Mouse (Mus musculus) layer of hippocampus, postnatal 14 days (tissue): ENCODE data around the gene Aqp11. TPM values are rescaled to one million over a fixed set of nuclear protein-coding genes. Genes with fewer than 3 reads are reported as not detected.
A peak's percentile ranks its signal among the peaks of the same experiment; 100 is the strongest.

ENCODE experiments used
- DNase-seq, 2 experiments: peaks; one replicate each; pipeline ENCODE4 v3.0.0; 2021 to 2022; ENCODE audit warnings: low spot score in 2 of 2, mixed read lengths in 1 of 2
- total RNA-seq, 2 experiments: library from RNA; stranded (reverse); gene quantifications; 2 replicates each; pipeline ENCODE4 v1.2.3; 2021

Aqp11 gene
- total RNA-seq, 2 experiments from 2014 or later = 44.5 to 48.3 TPM

DNA sequence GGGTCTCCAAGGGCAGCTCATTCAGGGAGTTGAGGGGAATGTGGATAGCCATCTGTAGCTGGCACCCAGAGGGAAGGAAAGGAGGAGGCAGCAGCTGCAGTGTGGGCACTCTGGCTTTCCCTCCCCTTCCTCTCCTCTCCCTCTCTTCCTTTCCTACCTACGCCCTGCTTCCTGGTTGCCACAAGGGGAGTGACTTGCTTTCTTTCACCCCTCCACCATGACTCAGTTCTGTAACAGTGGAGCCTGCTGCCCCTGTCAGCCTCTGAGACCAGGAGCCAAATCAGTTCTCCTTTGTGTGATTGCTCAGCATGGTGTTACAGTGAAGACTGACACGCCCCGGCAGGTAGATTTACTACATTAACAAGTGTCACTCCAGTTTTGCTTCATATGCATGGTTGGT is 28.9 kb downstream of the Aqp11 start:
- no peak for DNase-seq

DNA sequence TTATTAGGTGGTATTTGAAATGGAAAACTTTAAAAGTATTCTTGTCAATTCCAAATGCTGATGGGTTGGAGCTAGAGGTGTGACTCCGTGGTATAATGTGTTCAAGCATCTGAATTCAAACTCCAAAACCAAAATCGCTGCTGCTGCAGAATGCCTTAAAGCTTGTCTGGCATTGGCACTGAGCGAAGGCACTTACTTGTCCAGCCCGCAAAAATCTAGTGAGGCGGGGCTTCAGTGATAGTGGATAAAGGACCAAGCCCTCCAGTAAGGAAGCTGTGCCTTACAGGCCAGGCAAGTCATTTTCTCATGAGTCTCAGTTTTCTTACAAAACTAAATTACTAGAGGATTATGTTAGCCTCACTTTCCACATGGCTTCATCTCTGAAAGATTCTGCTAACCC is 30.3 kb downstream of the Aqp11 start:
- no peak for DNase-seq

DNA sequence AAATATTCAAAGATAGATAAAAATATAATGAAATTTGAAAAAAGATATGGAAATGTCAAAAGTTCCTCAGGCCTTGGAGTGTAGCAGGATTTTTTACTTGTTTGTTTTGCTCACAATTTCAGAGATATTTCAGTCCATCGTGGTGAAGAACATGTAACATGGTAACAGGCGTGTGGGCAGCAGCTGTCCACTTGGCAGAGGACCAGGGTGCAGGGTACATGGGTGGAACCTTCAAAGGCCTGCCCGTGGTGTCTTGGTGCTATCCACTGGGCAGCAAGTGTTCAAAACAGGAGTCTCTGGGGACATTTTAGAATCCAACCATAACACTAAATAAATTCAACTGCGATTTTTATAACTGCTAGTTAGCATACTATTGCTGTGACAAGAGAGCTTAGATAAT is 31.0 kb downstream of the Aqp11 start:
- no peak for DNase-seq

DNA sequence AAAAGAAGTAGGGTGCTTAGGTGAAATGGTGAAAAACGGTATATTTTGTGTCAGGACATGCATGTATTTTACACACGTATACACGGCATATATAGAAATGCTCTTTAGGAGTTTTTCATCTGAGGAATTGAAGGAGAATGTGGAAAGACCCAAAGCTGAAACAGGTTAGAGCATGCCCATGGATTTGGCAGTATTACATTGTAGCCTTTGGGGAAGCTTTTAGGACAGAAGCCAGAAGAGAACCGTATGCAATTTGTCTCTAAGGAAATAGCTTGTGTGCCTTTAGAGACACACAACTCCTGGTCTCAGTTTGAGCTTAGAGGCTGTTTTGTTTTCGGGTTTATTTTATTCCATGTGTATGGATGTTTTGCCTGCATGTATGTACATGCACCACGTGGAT is 37.0 kb downstream of the Aqp11 start:
- DNase-seq = no peak

DNA sequence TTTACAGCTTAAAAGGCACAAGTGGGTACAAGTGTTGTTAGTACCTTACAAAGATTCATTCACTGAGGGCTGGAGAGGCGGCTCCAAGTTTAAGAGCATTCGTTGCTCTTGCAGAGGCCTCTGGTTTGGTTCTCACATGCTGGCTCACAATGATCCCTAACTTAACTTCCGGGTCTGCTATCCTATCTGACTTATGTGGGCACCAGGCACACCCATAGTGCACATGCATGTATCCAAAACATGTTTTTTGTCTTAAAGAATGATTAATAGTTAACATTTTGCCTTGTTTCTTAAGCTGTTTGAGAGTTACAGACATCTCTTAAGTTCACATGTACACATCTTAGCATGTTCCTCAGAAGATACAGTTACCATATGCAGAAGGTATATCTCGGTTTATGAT is 37.9 kb downstream of the Aqp11 start:
- DNase-seq = no peak

DNA sequence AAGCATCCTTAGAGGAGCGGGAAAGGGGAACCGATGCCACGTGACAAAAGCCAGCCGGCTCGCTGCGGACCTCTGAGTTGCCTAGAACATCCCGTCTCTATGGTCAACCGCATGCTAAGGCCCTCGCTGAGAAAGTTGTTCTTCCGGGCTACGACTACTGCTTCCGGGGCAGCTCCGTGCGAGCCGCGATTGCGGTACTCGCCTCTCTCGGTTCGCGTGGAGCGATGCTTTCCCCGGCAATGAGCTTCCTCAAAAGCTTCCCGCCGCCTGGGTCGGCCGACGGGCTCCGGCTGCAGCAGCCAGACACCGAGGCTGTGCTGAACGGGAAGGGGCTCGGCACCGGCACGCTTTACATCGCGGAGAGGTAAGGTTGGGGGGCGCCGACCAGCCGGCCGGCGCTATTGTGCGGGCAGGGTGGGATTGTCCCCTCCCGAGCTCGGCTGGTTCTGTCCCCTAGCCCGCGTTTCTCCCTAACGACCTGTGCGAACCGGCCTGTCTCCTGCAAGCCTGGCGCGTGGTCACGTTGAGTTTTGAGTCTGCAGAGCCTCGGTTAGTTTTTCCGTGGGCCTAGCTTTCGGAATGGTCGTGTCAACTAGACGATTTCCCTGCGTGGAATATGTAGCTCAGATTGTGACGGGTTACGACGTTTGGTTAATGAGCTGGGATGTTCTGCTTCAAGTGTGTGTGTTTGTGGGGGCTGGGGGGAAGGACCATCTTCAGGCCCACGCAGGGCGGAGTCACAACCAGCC is 41.4 kb downstream of the Aqp11 start, which contains the start of gene Clns1a:
Gene Clns1a, plus strand, starts transcription at position 129 of the 749 bp plus-strand sequence.
- peak; percentile 93 to 96 for DNase-seq

DNA sequence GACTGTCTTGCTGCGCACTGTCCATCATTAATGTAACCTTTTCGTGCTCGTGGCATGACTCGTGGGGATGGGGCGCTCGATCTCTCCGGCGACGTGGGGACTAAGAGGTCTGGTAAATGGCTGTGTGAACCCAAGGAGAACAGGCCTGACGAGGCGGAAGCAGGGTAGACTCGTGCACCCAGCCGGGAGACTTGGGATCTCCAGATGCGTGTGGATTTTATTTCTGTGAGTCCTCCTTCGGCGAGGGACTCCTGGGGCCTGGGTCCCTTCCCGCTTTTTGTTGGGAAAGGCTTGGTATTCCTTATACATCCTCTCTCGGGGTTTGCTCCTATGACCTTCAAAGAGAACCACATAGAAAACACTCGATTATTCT is 42.0 kb downstream of the Aqp11 start:
- DNase-seq = no peak

DNA sequence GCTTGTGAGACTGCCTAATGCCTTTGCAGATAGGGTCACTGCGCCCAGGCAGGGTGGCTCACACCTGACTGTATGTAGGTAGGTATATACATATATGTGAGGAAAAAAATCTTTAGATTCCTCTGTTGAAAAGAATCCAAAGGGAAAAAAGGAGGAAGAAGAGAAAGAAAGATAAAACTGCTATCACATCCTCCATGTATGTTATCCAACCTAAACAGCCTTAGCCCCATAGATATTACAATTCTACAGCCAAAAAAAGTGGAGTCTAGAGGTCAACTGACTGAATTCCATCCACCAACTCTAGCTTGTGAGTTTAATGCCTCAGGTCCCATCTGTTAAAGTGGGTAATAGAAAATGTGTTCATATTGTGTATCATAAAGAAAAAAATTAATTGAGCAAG is 42.6 kb downstream of the Aqp11 start:
- DNase-seq = no peak

DNA sequence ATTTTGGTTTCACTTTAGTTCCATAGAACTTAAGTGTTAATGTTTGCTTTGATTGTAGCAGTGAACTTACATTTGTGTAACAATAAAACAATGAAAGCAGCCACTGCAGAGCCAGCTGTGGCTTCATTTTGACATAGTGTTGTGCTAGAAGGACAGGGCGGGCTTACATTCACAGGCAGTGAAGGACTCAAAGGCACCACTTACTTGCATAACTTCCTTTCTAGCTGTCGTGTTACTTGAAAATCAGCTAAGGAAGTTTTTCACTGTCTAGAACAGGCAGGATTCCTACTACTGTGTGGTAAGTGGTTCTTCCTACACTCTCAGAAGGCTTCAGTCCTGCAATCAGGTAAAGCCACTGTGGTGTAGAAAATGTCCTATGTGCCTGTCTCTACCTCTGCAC is 50.3 kb downstream of the Aqp11 start:
- DNase-seq = no peak

DNA sequence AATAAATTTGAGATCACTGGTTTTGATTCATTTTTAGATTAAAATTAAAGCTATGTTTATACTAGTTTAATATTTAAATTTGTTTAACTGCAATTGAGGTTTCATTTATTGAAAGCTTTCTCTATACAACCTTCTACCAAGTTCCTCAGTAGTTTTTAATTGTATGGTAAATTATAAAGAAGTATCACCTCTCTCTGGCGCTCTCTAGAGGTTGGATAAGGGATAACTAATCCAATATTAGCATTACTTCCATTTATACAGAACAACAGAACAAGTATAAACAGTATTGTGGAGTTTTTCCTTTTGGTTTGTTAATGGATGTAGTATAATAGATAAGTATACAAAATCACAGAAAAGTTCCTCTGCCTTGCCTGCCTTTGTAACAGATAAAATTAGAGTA is 58.9 kb downstream of the Aqp11 start:
- peak in 1 of 2 experiments; percentile 50 for DNase-seq

Other genes with a start within 250 kb of the Aqp11 start
- 10 to 100 TPM; 43.7 to 44.5 TPM for gene Aamdc, start 158.8 kb downstream of the Aqp11 start, total RNA-seq
- 10 to 100 TPM; 43.5 to 45.3 TPM for gene Rsf1, start 158.4 kb downstream of the Aqp11 start, total RNA-seq
- 10 to 100 TPM; 73.5 to 76.9 TPM for gene Clns1a, start 41.7 kb downstream of the Aqp11 start, total RNA-seq
- 100 to 1,000 TPM; 170 to 195 TPM for gene Pak1, start 50.3 kb upstream of the Aqp11 start, total RNA-seq
- gene Gdpd4, start 181.7 kb upstream of the Aqp11 start, total RNA-seq = not detected